ENCODE assay signal across 11 mouse cellular contexts in the genomic region with DNA sequence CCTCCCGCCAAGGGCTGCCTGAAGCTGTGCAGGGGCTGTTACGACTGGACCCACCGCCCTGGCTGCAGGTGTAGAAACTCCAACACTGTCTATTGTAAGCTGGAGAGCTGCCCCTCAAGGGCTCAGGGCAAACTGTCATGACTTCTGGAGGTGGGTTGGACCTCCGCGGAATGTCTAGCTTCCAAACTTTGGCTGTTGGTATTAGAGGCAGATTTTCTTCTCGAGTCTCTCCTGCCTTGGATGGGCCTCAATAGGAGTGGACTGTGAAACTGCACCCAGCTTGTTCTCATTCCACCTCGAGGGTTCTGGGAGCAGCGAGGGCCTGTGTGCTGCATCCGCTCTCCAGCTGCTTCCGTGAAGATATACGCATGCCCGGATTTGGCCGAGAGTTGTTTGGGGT. TPM values are rescaled to one million over a fixed set of nuclear protein-coding genes. Genes with fewer than 3 reads are reported as not detected.
A peak's percentile ranks its signal among the peaks of the same experiment; 100 is the strongest.
DNase-seq lines count a peak whose midpoint lies in the region; ATAC-seq lines count a peak whose summit lies in the region.
"Had no signal": no experiment of that assay in that cellular context is flagged by ENCODE, and none has a peak within 500 bp of the region (broad histone marks: within the 10 kb centered on the region; RNA-seq: fewer than 3 reads in every experiment).

No protein-coding gene starts in this region.

- peaks cover 37% of the 10 kb centered on the region for H3K4me1 ChIP-seq in kidney, embryonic 14.5 days (ENCODE audit: control insufficient read depth, insufficient read depth, low read length)
- H3K4me1 ChIP-seq in brown adipose tissue, adult 24 weeks (ENCODE audit: control insufficient read depth, insufficient read depth, insufficient read length, low read length), result peaks cover 7% of the 10 kb centered on the region; the same call in 1 of the 2 replicates
- peaks cover 47% of the 10 kb centered on the region for H3K4me1 ChIP-seq in hindbrain, embryonic 10.5 days (replicated peaks)
- H3K4me1 ChIP-seq in midbrain, embryonic 11.5 days (ENCODE audit: control insufficient read depth, insufficient read depth, low read length), result peaks cover 4% of the 10 kb centered on the region; the same call in 1 of the 2 replicates

- 69% methylated on average over 13 of the region's 13 CpGs for WGBS in kidney, embryonic 14.5 days
- 89% methylated on average over 13 of the region's 13 CpGs for WGBS in hindbrain, embryonic 10.5 days
- 83% methylated on average over 13 of the region's 13 CpGs for WGBS in midbrain, embryonic 11.5 days

- no peaks in the 10 kb centered on the region for H3K9me3 ChIP-seq in kidney, embryonic 14.5 days (ENCODE audit: control insufficient read depth, low read length)
- no peaks in the 10 kb centered on the region for H3K9me3 ChIP-seq in hindbrain, embryonic 10.5 days
- no peaks in the 10 kb centered on the region for H3K9me3 ChIP-seq in midbrain, embryonic 11.5 days (ENCODE audit: control insufficient read depth, low read length)

- peak overlapping the region; percentile 95 for H3K4me3 ChIP-seq in kidney, embryonic 14.5 days (ENCODE audit: low read length)
- H3K4me3 ChIP-seq in brown adipose tissue, adult 24 weeks (ENCODE audit: insufficient read depth, low read depth, low read length), result peak overlapping the region; percentile 46
- H3K4me3 ChIP-seq in hindbrain, embryonic 10.5 days, result peak overlapping the region; percentile 74
- peak overlapping the region; percentile 80 for H3K4me3 ChIP-seq in midbrain, embryonic 11.5 days (ENCODE audit: low read depth, low read length)

- peak overlapping the region; percentile 97 for H3K9ac ChIP-seq in kidney, embryonic 14.5 days (ENCODE audit: low read depth, low read length)
- peak overlapping the region; percentile 28 for H3K9ac ChIP-seq in midbrain, embryonic 11.5 days (ENCODE audit: low read length)

- no peak for DNase-seq in kidney, postnatal 36 days
- no peak for DNase-seq in hindbrain, embryonic 10.5 days (ENCODE audit: low spot score)
- peak; percentile 80 for DNase-seq in midbrain, embryonic 11.5 days (ENCODE audit: low spot score, missing footprints)
- DNase-seq in layer of hippocampus, postnatal 25 days (ENCODE audit: extremely low spot score in 1 of 2, low spot score in 1 of 2), result no peak
- no peak for DNase-seq in spleen, postnatal 36 days (ENCODE audit: low spot score in 2 of 2)
- DNase-seq: layer of hippocampus, adult 9-11 months; spleen, adult 18-20 months had no signal

- peak overlapping the region; percentile 83; the same call in 1 of the 2 replicates for H3K27ac ChIP-seq in kidney, embryonic 14.5 days (ENCODE audit: low read depth, low read length)
- no peak overlapping the region for H3K27ac ChIP-seq in brown adipose tissue, adult 24 weeks (replicated peaks; ENCODE audit: low read depth, low read length)
- H3K27ac ChIP-seq in hindbrain, embryonic 10.5 days, result peak overlapping the region; percentile 93
- H3K27ac ChIP-seq in midbrain, embryonic 11.5 days (ENCODE audit: low read depth, low read length), result no peak overlapping the region; the same call in 1 of the 2 replicates

- peak overlapping the region; percentile 56 for H3K4me2 ChIP-seq in kidney, embryonic 14.5 days (replicated peaks; ENCODE audit: low read depth, low read length)
- H3K4me2 ChIP-seq in midbrain, embryonic 11.5 days, result peak overlapping the region; percentile 91

- no peak for ATAC-seq in kidney, embryonic 14.5 days (ENCODE audit: low FRiP score, low TSS enrichment)
- ATAC-seq in midbrain, embryonic 11.5 days (ENCODE audit: low FRiP score), result no peak
- ATAC-seq in monocyte, adult 5-6 weeks (replicated peaks; ENCODE audit: insufficient number of reproducible peaks, low FRiP score, low TSS enrichment, poor library complexity, severe bottlenecking), result no peak

- peaks cover 44% of the 10 kb centered on the region for H3K36me3 ChIP-seq in kidney, embryonic 14.5 days (ENCODE audit: control insufficient read depth, insufficient read depth, low read length)
- peaks cover 31% of the 10 kb centered on the region for H3K36me3 ChIP-seq in hindbrain, embryonic 10.5 days
- peaks cover 3% of the 10 kb centered on the region; the same call in 1 of the 2 replicates for H3K36me3 ChIP-seq in midbrain, embryonic 11.5 days (ENCODE audit: control insufficient read depth, insufficient read depth, low read length)

- H3K27me3 ChIP-seq in kidney, embryonic 14.5 days (ENCODE audit: control insufficient read depth, insufficient read depth, low read length), result no peaks in the 10 kb centered on the region
- H3K27me3 ChIP-seq in hindbrain, embryonic 10.5 days (ENCODE audit: insufficient read depth, poor library complexity, severe bottlenecking), result peaks cover 31% of the 10 kb centered on the region; the same call in 1 of the 2 replicates
- H3K27me3 ChIP-seq in midbrain, embryonic 11.5 days (ENCODE audit: control insufficient read depth, insufficient read depth, low read length), result peaks cover 11% of the 10 kb centered on the region
- H3K27me3 ChIP-seq: CH12.LX had no signal

RNA-seq across cellular contexts. Expression of gene Spry1, which starts 3.7 kb away (rescaled TPM):
- polyA plus RNA-seq in kidney, embryonic 14.5 days (2014; fragmentation: Nextera tagmentation; extraction: Ambion mirVana), result 41.7 and 49.8 TPM in 2 replicates
- polyA plus RNA-seq in brown adipose tissue, adult 24 weeks (2012; ENCODE audit: insufficient read depth, insufficient read length, missing spikeins), result 9.2 and 11.4 TPM in 2 replicates
- 11.3 and 16.9 TPM in 2 replicates for polyA plus RNA-seq in hindbrain, embryonic 10.5 days (2016; fragmentation: Nextera tagmentation; extraction: Ambion mirVana)
- 10.0 and 10.3 TPM in 2 replicates for polyA plus RNA-seq in midbrain, embryonic 11.5 days (2014; fragmentation: Nextera tagmentation; extraction: Ambion mirVana)
- 0.48 to 0.96 TPM in 2 of 3 replicates, not detected in the other for total RNA-seq in monocyte, adult 5-6 weeks (2017)
- 10 to 100 TPM; 14.0 to 14.2 TPM for total RNA-seq in layer of hippocampus, postnatal 25 days (2021)
- total RNA-seq: CH12.LX had no signal

Comparison
In these comparisons a context has a peak if more than half of its experiments do, and no peak if none do; other contexts are left out.
1. H3K27ac ChIP-seq: peak in kidney, embryonic 14.5 days (single experiment) and hindbrain, embryonic 10.5 days (single experiment); none in brown adipose tissue, adult 24 weeks (single experiment) and midbrain, embryonic 11.5 days (single experiment).
2. Peak in every context shown above with its lines, with median percentiles within 50 percentile points of each other: H3K4me3 ChIP-seq.